Mouse (Mus musculus) megakaryocyte, embryonic 14.5 days (primary cell): ENCODE data around the gene Prkce.

Source experiments
- FLI1 ChIP-seq: IDR thresholded peaks from 2 replicates; pipeline ENCODE4 v1.6.1; 2012; ENCODE audit warnings: low read length, inconsistent platforms, mixed read lengths
- GATA1 ChIP-seq: IDR thresholded peaks from 3 replicates; pipeline ENCODE4 v1.6.1; 2012; ENCODE audit warnings: mixed read lengths, low read length, inconsistent platforms, borderline replicate concordance

DNA sequence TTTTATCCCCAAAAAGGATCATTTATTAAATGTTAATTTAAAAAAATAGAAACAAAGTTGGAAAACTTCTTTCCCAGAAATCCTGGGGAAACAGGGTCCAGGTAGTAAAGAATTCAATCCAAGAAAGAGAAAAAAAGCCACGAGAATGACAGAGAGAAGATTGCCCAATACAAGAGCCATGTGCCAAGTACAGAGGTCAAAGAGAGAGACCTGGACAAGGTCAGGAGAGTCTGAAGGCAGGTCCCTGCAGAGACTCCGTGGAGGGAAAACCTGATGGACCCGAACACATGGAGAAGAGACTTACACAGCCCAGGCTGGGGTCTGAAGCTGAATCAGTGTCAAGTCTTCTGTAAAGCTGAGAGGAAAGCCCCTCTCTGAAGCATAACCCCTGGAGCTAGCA lies 519.4 kb downstream of the Prkce start:
- TF ChIP-seq GATA1 = no peak
- TF ChIP-seq FLI1 = no peak
